Mouse (Mus musculus): ENCODE results near the gene Fam196b.

Gene Fam196b

GRCm38 (mm10) chr11:34415884-34416618, 101.4 kb downstream of the Fam196b start:
- no peak for DNase-seq

DNA sequence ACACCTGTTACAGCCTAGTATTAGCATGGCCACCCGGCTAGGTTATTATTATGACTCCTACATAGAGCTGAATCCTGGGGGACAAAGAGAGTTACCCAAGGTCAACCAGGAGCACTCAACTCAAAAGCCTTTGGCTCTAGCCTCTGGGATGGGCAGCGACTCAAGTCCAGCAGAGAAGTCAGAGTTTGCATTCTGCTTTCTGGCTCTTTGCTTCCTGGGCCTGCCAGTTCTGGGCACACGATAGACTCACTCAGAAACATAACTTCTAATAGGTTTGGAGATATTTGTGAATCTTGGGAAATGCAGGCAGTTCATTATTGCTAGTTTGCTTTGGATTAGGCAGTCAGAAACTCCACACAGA, 102.0 kb downstream of the Fam196b start:
- DNase-seq, result no peak

DNA sequence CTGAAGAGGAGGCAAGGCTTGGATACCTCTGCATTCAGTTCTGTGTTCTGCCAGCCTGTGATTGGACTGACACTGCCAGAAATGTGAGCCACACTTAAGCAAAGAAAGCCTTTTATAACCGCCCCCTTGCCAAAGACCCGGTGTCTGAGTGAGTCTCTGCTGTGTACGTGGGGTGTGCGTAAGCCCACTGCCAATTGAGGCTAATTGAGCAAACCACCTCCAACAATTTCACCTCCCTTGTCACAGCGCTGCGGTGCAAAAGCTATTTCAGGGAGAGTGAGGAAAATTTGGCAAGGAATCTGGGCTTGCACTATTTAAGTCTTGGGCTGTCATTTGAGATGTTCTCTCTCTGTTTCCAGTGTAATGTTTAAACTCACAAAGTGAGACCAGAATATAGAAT, 106.4 kb downstream of the Fam196b start:
- DNase-seq, result no peak

GRCm38 (mm10) chr11:34424546-34424945, 109.9 kb downstream of the Fam196b start:
- DNase-seq, result no peak

DNA sequence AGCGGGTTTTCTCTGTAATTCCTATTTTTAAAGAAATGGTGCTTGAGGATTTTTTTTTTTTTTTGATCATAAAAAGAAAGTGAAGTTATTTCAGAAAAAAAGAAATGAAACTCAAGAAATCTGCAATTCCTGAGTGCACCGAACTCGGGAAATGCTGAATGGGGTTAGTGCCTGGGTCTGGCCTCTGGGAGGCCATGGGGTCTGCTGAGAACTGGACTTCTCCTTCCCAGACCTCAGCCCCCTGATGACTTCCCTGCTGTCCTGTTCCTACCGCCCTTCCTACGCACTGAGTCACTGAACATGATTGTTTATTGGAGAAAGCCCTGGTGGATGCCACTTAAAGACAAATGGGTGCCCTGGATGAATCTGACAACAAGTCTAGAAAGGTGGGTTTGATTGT, 112.6 kb downstream of the Fam196b start:
- no peak for DNase-seq

GRCm38 (mm10) chr11:34430940-34431339, 116.3 kb downstream of the Fam196b start:
- DNase-seq, result no peak

- no peak for DNase-seq
Measured at GRCm38 (mm10) chr11:34431371-34431770, 116.7 kb downstream of the Fam196b start.

GRCm38 (mm10) chr11:34431978-34432377, 117.4 kb downstream of the Fam196b start:
- no peak for DNase-seq

- no peak for DNase-seq
Measured at GRCm38 (mm10) chr11:34437446-34437845, 122.8 kb downstream of the Fam196b start.

DNA sequence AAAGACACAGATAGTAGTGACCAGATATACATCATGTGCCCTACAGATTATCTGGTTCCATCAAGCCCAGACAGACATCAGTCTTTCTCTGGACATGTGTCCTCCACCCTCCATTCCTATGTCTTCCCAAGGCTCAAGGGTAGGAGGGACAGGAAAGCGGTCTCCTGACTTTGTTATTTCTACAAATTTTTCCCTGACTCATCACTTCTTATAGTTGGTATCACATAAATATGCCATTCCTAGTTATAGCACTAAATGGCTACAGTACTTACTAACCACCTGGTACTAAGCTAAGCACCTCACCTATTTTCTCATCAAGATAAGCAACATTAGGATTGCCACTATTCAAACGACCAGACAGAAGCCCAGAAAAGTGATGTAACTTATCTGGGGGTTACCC, 123.8 kb downstream of the Fam196b start:
- DNase-seq, result no peak

- DNase-seq, result peak; percentile 36
Measured at GRCm38 (mm10) chr11:34447891-34448290, 133.3 kb downstream of the Fam196b start.

DNA sequence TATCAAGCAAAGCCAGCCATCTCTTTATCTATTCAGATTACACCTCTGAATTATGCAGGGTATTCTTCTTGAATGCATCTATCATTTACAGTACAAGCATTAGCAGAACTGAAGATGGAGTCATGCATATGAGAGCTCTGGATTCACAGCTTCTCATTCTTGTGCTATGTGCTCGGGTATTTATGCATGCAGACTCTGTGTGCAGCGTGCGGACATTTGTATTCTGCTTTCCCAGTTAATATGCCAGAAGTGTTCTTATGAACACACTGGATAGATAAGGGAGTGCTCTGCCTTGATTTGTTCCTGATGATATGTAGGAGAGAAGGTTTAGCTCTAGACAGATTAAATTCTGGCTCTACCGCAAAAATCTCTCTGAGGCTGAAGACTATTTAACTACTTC, 135.3 kb downstream of the Fam196b start:
- no peak for DNase-seq

- no peak for DNase-seq
Measured at GRCm38 (mm10) chr11:34467056-34467455, 152.4 kb downstream of the Fam196b start.

DNA sequence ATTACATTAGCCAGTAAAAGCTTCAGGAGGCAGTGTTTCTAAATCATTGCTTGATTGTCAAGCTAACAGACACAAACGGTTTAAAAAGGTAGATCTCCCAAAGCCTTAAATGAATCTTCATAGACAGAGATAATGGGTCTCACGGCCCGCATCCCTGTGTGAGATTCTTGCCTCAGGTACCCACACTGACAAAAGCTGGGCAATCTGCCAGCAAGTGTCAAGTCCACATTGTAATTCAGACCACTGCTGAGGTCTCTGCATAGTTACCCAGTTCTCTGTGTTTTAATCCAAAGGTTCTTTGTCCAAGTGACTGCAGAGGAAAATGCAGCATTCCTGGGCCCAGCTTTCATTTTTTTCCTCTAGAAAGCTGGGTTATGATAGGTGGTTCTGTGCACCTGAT, 153.9 kb downstream of the Fam196b start:
- DNase-seq, result no peak

DNA sequence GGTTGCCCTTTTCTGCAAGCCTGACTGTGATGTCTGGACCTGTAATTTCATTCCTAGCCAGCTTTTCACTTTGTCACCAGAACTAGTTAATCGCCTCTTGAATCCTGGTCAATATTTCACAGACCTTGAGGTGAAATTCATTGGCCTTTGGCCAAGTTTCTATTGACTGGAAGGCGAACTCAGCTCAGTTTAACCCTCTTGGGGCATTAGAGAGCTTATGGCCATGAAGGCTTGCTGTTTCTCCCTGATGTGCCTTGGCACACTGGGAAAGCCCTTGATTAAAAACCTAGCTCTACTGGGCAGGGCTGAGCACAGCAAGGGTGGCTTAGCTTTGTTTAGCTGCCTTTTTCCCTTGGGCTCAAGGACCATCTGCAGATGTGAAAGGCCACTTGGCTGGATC, 155.2 kb downstream of the Fam196b start:
- DNase-seq, result no peak

Data from lung, postnatal 14 days (tissue).